Mouse (Mus musculus): ENCODE data around the gene Krtap5-3. TPM values are rescaled to one million over a fixed set of nuclear protein-coding genes. Genes with fewer than 3 reads are reported as not detected.

Krtap5-3 gene
- total RNA-seq, 2 experiments from 2014 or later, result not detected

Other genes starting within 250 kb of the Krtap5-3 start
- gene Mob2, start 140.3 kb upstream of the Krtap5-3 start, total RNA-seq (2021), result 10 to 100 TPM; 37.8 to 42.9 TPM
- 10 to 100 TPM; 16.8 to 46.3 TPM for gene Dusp8, start 105.5 kb upstream of the Krtap5-3 start, total RNA-seq (2021)
- gene Gm45618, start 80.6 kb upstream of the Krtap5-3 start, total RNA-seq (2021), result not detected
- not detected for gene Gm39115, start 65.3 kb upstream of the Krtap5-3 start, total RNA-seq (2021)
- not detected for gene Gm45337, start 56.8 kb upstream of the Krtap5-3 start, total RNA-seq (2021)
- gene Gm29735, start 44.3 kb upstream of the Krtap5-3 start, total RNA-seq (2021), result not detected
- gene Gm4553, start 35.6 kb upstream of the Krtap5-3 start, total RNA-seq (2021), result not detected
- gene Krtap5-2, start 25.4 kb upstream of the Krtap5-3 start, total RNA-seq (2021), result not detected
- gene Gm10153, start 11.0 kb upstream of the Krtap5-3 start, total RNA-seq (2021), result not detected
- not detected for gene Gm7579, start 10.5 kb downstream of the Krtap5-3 start, total RNA-seq (2021)
- not detected for gene Krtap5-5, start 28.6 kb downstream of the Krtap5-3 start, total RNA-seq (2021)
- not detected for gene Gm40460, start 39.7 kb downstream of the Krtap5-3 start, total RNA-seq (2021)
- not detected for gene Gm2431, start 57.0 kb downstream of the Krtap5-3 start, total RNA-seq (2021)
- gene Gm4559, start 73.0 kb downstream of the Krtap5-3 start, total RNA-seq (2021), result not detected
- gene Krtap5-1, start 95.8 kb downstream of the Krtap5-3 start, total RNA-seq (2021), result not detected
- not detected for gene Krtap5-4, start 102.2 kb downstream of the Krtap5-3 start, total RNA-seq (2021)
- 1 to 10 TPM; 3.3 to 4.2 TPM for gene Ifitm10, start 172.4 kb downstream of the Krtap5-3 start, total RNA-seq (2021)
- 1 to 10 TPM; 4.0 to 5.6 TPM for gene Gm49369, start 181.3 kb downstream of the Krtap5-3 start, total RNA-seq (2021)
- gene Ctsd, start 186.7 kb downstream of the Krtap5-3 start, total RNA-seq (2021), result 100 to 1,000 TPM; 317 to 434 TPM
- gene Syt8, start 233.5 kb downstream of the Krtap5-3 start, total RNA-seq (2021), result not detected
- gene Tnni2, start 240.4 kb downstream of the Krtap5-3 start, total RNA-seq (2021), result over 10,000 TPM; 16,193 to 17,938 TPM